Mouse (Mus musculus) limb, embryonic 13.5 days (tissue): ENCODE data around the gene Cpeb3. TPM values are rescaled to one million over a fixed set of nuclear protein-coding genes. Genes with fewer than 3 reads are reported as not detected.

Experiments
- ATAC-seq: fragments of 200-750 bp; cut with Nextera tagmentation; 2 replicates; pipeline ENCODE4 v1.8.0; 2017; ENCODE audit warnings: low read depth, moderate number of reproducible peaks, moderate TSS enrichment; ENCODE audit not compliant: low FRiP score
- H3K27ac ChIP-seq: fragments of 300-500 bp; sonication (generic); 2 replicates; pipeline ENCODE4 v1.5.1; 2015; ENCODE audit warnings: inconsistent platforms, mild to moderate bottlenecking, moderate library complexity
- H3K27me3 ChIP-seq: fragments of 300-500 bp; sonication (generic); 2 replicates; pipeline ENCODE4 v1.6.1; 2015; ENCODE audit warnings: mild to moderate bottlenecking, inconsistent platforms
- H3K36me3 ChIP-seq: fragments of 300-500 bp; sonication (generic); 2 replicates; pipeline ENCODE4 v1.6.1; 2015; ENCODE audit warnings: inconsistent platforms, mild to moderate bottlenecking, moderate library complexity
- H3K4me1 ChIP-seq: fragments of 300-500 bp; sonication (generic); 2 replicates; pipeline ENCODE4 v1.6.1; 2015; ENCODE audit warnings: inconsistent platforms
- H3K4me2 ChIP-seq: fragments of 300-500 bp; sonication (generic); replicated peaks from 2 replicates; pipeline ENCODE4 v1.6.1; 2015; ENCODE audit warnings: inconsistent platforms, mild to moderate bottlenecking, moderate library complexity
- H3K4me3 ChIP-seq: fragments of 300-500 bp; sonication (generic); 2 replicates; pipeline ENCODE4 v1.5.1; 2015; ENCODE audit warnings: moderate library complexity, mild to moderate bottlenecking, inconsistent platforms
- H3K9ac ChIP-seq: fragments of 300-500 bp; sonication (generic); 2 replicates; pipeline ENCODE4 v1.6.1; 2015; ENCODE audit warnings: mild to moderate bottlenecking, inconsistent platforms
- H3K9me3 ChIP-seq: fragments of 300-500 bp; sonication (generic); 2 replicates; pipeline ENCODE4 v1.6.1; 2016; ENCODE audit warnings: inconsistent platforms
- WGBS: fragments of 180-500 bp; shearing (Covaris S2); methylation state at CpG from one replicate; pipeline ENCODE4 v1.1.7; 2015; 5-methylcytosine and 5-hydroxymethylcytosine counted together
- polyA plus RNA-seq: library from polyadenylated mRNA; unstranded; fragments of >200 nt; fragmentation: Nextera tagmentation; extraction: Ambion mirVana; gene quantifications from 2 replicates; pipeline ENCODE4 v1.2.1, GENCODE M21; 2015

Cpeb3 gene
- polyA plus RNA-seq, 1 experiment from 2014 or later: 1.0 TPM

DNA sequence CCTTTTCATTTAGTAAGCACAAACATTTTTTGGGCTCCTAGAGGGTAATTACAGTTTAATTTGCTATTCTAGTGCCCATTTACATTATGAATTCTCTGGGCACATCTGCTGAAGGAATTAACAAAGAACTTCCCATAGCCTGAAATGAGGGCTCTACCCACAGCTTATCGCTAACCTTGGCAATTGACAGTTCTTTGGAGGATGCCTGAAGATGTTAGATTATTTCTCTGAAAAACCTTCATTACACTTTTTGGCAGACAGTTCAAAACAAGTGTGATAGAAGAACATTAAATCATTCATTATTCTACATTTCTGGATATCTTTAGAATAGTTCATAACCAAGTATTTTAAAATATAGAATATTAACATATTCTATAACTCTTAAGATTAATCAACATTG is 5.0 kb downstream of the Cpeb3 start:
- Histone ChIP-seq H3K27ac (no peak overlapping the region), H3K9me3 (no peaks in the 10 kb centered on the region), H3K27me3 (no peaks in the 10 kb centered on the region), H3K9ac (no peak overlapping the region), H3K4me1 (no peaks in the 10 kb centered on the region), H3K36me3 (no peaks in the 10 kb centered on the region), H3K4me2 (no peak overlapping the region), H3K4me3 (no peak overlapping the region)
- WGBS: 97% methylated on average over 1 of the region's 1 CpGs
- no peak for ATAC-seq

GRCm38 (mm10) chr19:37199889-37200288 is 8.5 kb downstream of the Cpeb3 start:
- 62% methylated on average over 2 of the region's 2 CpGs for WGBS
- Histone ChIP-seq H3K4me2 (no peak overlapping the region), H3K4me1 (no peaks in the 10 kb centered on the region), H3K9me3 (no peaks in the 10 kb centered on the region), H3K36me3 (no peaks in the 10 kb centered on the region), H3K4me3 (no peak overlapping the region), H3K27me3 (no peaks in the 10 kb centered on the region), H3K27ac (no peak overlapping the region), H3K9ac (no peak overlapping the region)
- no peak for ATAC-seq

DNA sequence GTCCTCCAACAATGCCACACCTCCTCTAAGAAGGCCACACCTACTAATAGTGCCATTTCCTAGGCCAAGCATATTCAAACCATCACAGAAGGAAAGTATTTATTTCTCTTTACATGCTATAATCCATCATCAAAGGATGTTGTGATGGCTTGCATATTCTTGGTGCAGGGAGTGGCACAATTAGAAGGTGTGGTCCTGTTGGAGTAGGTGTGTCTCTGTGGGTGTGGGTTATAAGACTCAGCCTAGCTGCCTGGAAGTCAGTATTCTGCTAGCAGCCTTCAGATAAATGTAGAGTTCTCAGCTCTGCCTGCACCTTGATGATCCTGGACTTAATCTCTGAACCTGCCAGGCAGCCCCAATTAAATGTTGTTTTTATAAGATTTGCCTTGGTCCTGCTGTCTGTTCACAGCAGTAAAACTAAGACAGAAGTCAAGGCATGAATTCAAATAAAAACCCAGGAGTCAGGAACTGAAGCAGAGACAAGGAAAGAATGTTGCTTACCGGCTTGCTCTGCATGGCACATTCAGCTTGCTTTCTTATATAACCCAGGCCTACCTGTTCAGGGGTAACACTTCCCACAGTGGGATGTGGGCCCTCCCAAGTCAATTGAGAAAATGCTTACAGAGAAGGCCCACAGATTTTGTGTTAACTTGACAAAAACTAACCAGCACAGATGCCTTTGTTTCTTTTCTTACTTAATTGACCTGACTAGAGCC is 10.1 kb downstream of the Cpeb3 start:
- no peak overlapping the region for H3K4me3 ChIP-seq
- ATAC-seq: no peak
- no peaks in the 10 kb centered on the region for H3K27me3 ChIP-seq
- WGBS: 45% methylated on average over 1 of the region's 1 CpGs
- no peaks in the 10 kb centered on the region for H3K36me3 ChIP-seq
- H3K9me3 ChIP-seq: no peaks in the 10 kb centered on the region
- no peak overlapping the region for H3K9ac ChIP-seq
- H3K4me1 ChIP-seq: no peaks in the 10 kb centered on the region
- no peak overlapping the region for H3K4me2 ChIP-seq
- H3K27ac ChIP-seq: no peak overlapping the region

DNA sequence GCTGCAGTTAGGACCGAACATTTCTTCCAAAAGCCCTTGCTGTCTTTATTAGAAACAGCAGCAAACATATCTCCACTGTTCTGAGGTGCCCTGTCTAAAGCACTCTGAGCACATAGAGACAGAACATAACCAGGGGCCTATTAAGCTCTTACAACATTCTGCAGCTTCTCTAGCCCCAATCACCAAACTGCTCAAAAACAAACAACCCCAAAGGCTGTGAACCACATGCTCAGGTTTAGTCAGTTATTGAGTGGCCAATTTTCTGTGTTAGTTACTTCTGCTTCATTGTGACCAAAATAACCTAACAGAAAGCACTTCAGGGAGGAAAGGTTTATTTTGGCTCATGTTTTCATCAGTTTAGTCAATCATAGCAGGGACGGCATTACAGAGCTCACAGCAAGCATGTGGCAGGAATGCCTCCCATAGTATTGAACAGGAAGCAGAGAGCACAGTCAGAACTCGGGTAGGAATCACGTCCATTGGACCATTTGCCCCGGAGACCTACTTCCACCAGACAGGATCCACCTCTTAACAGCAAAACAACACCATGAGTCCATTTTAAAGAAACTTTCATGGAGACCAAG is 15.8 kb downstream of the Cpeb3 start:
- no peaks in the 10 kb centered on the region for H3K36me3 ChIP-seq
- H3K4me1 ChIP-seq: no peaks in the 10 kb centered on the region
- H3K27me3 ChIP-seq: no peaks in the 10 kb centered on the region
- WGBS: 67% methylated on average over 5 of the region's 5 CpGs
- H3K9me3 ChIP-seq: no peaks in the 10 kb centered on the region
- H3K9ac ChIP-seq: no peak overlapping the region
- H3K27ac ChIP-seq: no peak overlapping the region
- ATAC-seq: no peak
- H3K4me2 ChIP-seq: no peak overlapping the region
- H3K4me3 ChIP-seq: no peak overlapping the region

GRCm38 (mm10) chr19:37188366-37188948 is 19.9 kb downstream of the Cpeb3 start:
- no peak overlapping the region for H3K4me2 ChIP-seq
- no peaks in the 10 kb centered on the region for H3K36me3 ChIP-seq
- no peak overlapping the region for H3K4me3 ChIP-seq
- WGBS: 73% methylated on average over 4 of the region's 4 CpGs
- H3K9me3 ChIP-seq: no peaks in the 10 kb centered on the region
- H3K9ac ChIP-seq: no peak overlapping the region
- no peak overlapping the region for H3K27ac ChIP-seq
- no peaks in the 10 kb centered on the region for H3K4me1 ChIP-seq
- ATAC-seq: no peak
- H3K27me3 ChIP-seq: no peaks in the 10 kb centered on the region

GRCm38 (mm10) chr19:37177819-37178708 is 30.3 kb downstream of the Cpeb3 start:
- no peaks in the 10 kb centered on the region for H3K36me3 ChIP-seq
- peaks cover 12% of the 10 kb centered on the region for H3K4me1 ChIP-seq
- peaks cover 26% of the 10 kb centered on the region for H3K27me3 ChIP-seq
- H3K9ac ChIP-seq: no peak overlapping the region
- H3K4me2 ChIP-seq: peak overlapping the region; percentile 56
- 17% methylated on average over 17 of the region's 17 CpGs for WGBS
- peak overlapping the region; percentile 34 for H3K4me3 ChIP-seq
- ATAC-seq: peak; percentile 74; the same call in 1 of the 2 replicates
- H3K27ac ChIP-seq: no peak overlapping the region
- H3K9me3 ChIP-seq: no peaks in the 10 kb centered on the region

DNA sequence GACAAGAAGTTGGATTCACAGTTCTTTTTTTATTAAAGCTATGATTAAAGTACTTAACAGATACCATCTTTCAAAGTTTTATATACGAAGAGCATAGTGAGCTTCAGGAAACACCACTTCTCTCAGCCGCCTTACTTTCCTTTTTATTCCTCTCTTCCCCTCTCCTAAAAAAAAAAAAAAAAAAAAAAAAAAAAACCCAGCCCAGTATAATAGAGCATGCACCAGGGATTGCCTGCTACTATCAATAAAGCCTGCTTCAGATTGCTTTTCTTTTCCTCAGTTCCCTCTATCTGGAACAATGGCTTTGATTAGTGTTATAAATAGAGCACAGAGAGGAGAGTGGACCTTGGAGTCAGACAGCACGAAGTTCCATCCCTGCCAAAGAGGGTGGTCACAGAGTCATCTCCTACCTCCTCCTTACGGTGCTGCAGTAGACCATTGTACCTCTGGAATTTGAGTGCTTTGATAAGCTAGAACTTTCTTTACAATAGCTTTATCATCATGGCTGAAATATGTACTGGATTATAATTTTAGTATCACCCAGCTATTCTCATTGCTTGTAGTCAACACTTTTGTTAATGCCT is 31.4 kb downstream of the Cpeb3 start:
- ATAC-seq: no peak
- Histone ChIP-seq H3K9ac (no peak overlapping the region), H3K9me3 (no peaks in the 10 kb centered on the region), H3K27me3 (peaks cover 37% of the 10 kb centered on the region), H3K4me1 (peaks cover 12% of the 10 kb centered on the region), H3K4me3 (no peak overlapping the region), H3K27ac (no peak overlapping the region), H3K36me3 (no peaks in the 10 kb centered on the region), H3K4me2 (no peak overlapping the region)
- WGBS: 43% methylated on average over 4 of the region's 4 CpGs

DNA sequence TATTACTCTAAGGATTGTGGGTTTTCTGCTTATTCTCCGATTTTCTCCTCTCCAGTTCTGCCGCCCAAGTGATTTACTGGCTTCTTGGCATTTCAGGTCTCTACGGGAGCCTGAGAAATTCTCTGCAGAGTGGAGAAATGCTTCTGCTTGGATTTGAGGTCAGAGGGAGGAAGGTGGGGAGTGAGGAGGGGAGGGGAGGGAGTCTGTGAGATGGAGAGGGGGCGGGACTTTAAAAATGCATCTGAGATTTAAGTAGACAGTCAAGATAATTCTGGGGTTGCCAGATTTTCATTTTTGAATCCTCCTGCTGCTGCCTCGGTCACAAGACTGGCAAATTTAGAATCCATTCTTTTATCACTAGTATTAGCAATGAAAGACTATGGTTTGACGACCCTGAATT is 32.5 kb downstream of the Cpeb3 start:
- no peaks in the 10 kb centered on the region for H3K36me3 ChIP-seq
- ATAC-seq: no peak
- H3K9ac ChIP-seq: no peak overlapping the region
- H3K4me2 ChIP-seq: peak overlapping the region; percentile 97
- peaks cover 12% of the 10 kb centered on the region for H3K4me1 ChIP-seq
- peaks cover 39% of the 10 kb centered on the region for H3K27me3 ChIP-seq
- peak overlapping the region; percentile 69 for H3K4me3 ChIP-seq
- no peaks in the 10 kb centered on the region for H3K9me3 ChIP-seq
- WGBS: 8% methylated on average over 6 of the region's 6 CpGs
- no peak overlapping the region for H3K27ac ChIP-seq

GRCm38 (mm10) chr19:37175436-37175805 is 33.0 kb downstream of the Cpeb3 start:
- Histone ChIP-seq H3K27me3 (peaks cover 39% of the 10 kb centered on the region), H3K4me2 (peak overlapping the region; percentile 97), H3K4me3 (peak overlapping the region; percentile 69), H3K27ac (no peak overlapping the region), H3K9ac (peak overlapping the region; percentile 71; the same call in 1 of the 2 replicates), H3K9me3 (no peaks in the 10 kb centered on the region), H3K36me3 (no peaks in the 10 kb centered on the region), H3K4me1 (peaks cover 12% of the 10 kb centered on the region)
- 1% methylated on average over 12 of the region's 12 CpGs for WGBS
- no peak for ATAC-seq

- Histone ChIP-seq H3K27me3 (peaks cover 39% of the 10 kb centered on the region), H3K27ac (no peak overlapping the region; the same call in 1 of the 2 replicates)
Observed at GRCm38 (mm10) chr19:37174716-37175435, 33.5 kb downstream of the Cpeb3 start.

DNA sequence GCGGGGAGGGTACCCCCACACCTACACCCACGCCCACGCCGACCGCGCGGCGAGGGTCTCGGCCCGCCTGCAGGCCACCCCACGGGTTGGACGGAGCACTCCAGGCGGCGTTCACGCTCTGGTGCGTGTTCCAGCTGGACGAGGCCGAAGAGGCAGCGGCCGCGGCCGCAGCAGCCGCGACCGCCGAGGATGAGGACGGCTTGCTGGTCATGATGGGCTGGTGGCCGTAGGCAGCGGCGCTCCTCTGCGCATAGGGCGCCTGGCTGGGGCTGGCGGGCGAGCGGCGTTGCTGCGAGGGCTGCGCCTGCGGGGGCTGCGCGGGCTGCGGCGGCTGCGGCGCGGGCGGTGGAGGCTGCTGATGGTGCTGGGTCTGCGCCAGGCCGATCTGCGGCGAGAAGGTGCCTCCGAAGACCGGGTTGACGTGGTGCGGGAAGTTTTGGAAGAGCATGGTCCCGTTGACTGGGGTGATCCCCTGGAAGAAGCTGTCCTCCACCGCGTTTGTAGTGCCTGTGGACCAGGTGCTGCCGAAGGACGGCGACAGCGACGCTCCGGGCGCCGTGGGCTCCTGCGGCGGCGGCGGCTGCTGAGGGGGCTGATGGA is 34.2 kb downstream of the Cpeb3 start:
- ATAC-seq: peak; percentile 51
- Histone ChIP-seq H3K36me3 (no peaks in the 10 kb centered on the region), H3K27me3 (peaks cover 39% of the 10 kb centered on the region), H3K4me1 (peaks cover 12% of the 10 kb centered on the region), H3K4me2 (peak overlapping the region; percentile 97), H3K4me3 (peak overlapping the region; percentile 69), H3K9me3 (no peaks in the 10 kb centered on the region), H3K27ac (no peak overlapping the region; the same call in 1 of the 2 replicates), H3K9ac (peak overlapping the region; percentile 71)
- WGBS: under 1% methylated on average over 67 of the region's 70 CpGs

More at GRCm38 (mm10) chr19:37174716-37175435, 33.5 kb downstream of the Cpeb3 start:
- Histone ChIP-seq H3K4me2 (peak overlapping the region; percentile 97), H3K4me3 (peak overlapping the region; percentile 69), H3K9me3 (no peaks in the 10 kb centered on the region), H3K4me1 (peaks cover 12% of the 10 kb centered on the region), H3K36me3 (no peaks in the 10 kb centered on the region), H3K9ac (peak overlapping the region; percentile 71)
- ATAC-seq: peak; percentile 77
- under 1% methylated on average over 36 of the region's 36 CpGs for WGBS
